Mouse (Mus musculus): ENCODE results near the gene Tmc1. TPM values are rescaled to one million over a fixed set of nuclear protein-coding genes. Genes with fewer than 3 reads are reported as not detected.

Gene Tmc1
- not detected in 2 replicates for polyA plus RNA-seq (2012; rRNA removed)

DNA sequence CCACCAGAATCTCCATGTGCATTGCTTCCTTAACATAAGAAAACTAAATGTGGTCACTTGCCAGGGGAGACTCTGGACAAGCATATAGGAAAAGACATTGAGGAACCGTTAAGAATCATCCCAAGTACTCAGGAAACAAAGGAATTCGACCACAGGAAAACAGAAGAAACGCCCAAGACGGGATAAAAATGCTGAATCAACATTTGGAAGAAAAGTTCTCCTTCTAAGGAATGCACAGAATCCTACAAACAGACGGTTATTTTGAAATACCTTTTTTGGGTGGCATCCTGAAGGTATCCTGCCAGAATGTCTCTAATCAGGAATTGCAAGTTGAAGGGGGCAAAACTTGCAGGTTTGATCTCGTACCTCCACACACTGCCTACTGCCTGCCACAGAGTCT, at the start of gene Tmc1:
Gene Tmc1 (minus strand): TSS at position 329 of the 400 bp plus-strand sequence.

Other genes starting within 250 kb of the Tmc1 start
- gene Aldh1a7, start 226.6 kb downstream of the Tmc1 start, polyA plus RNA-seq (2012; rRNA removed) = 0.92 and 2.3 TPM in 2 replicates